Mouse (Mus musculus) neural tube, embryonic 15.5 days (tissue): ENCODE data around the gene Bicra. TPM values are rescaled to one million over a fixed set of nuclear protein-coding genes. Genes with fewer than 3 reads are reported as not detected.

ENCODE experiments used
- ATAC-seq: fragments of 200-750 bp; cut with Nextera tagmentation; 2 replicates; pipeline ENCODE4 v1.8.0; 2017; ENCODE audit warnings: mild to moderate bottlenecking, moderate TSS enrichment, moderate library complexity; ENCODE audit not compliant: low FRiP score
- H3K27ac ChIP-seq: fragments of 300-500 bp; sonication (generic); replicated peaks from 2 replicates; pipeline ENCODE4 v1.5.1; 2015; ENCODE audit warnings: mild to moderate bottlenecking, inconsistent platforms
- H3K27me3 ChIP-seq: fragments of 300-500 bp; sonication (generic); replicated peaks from 2 replicates; pipeline ENCODE4 v1.6.1; 2015; ENCODE audit warnings: inconsistent platforms
- H3K36me3 ChIP-seq: fragments of 300-500 bp; sonication (generic); 2 replicates; pipeline ENCODE4 v1.6.1; 2015; ENCODE audit warnings: inconsistent platforms
- H3K4me1 ChIP-seq: fragments of 300-500 bp; sonication (generic); 2 replicates; pipeline ENCODE4 v1.6.1; 2015; ENCODE audit warnings: inconsistent platforms
- H3K4me2 ChIP-seq: fragments of 300-500 bp; sonication (generic); 2 replicates; pipeline ENCODE4 v1.6.1; 2015; ENCODE audit warnings: inconsistent platforms, mild to moderate bottlenecking, moderate library complexity
- H3K4me3 ChIP-seq: fragments of 300-500 bp; sonication (generic); replicated peaks from 2 replicates; pipeline ENCODE4 v1.5.1; 2015; ENCODE audit warnings: mild to moderate bottlenecking, inconsistent platforms
- H3K9ac ChIP-seq: fragments of 300-500 bp; sonication (generic); replicated peaks from 2 replicates; pipeline ENCODE4 v1.6.1; 2015; ENCODE audit warnings: mild to moderate bottlenecking, inconsistent platforms
- H3K9me3 ChIP-seq: fragments of 300-500 bp; sonication (generic); replicated peaks from 2 replicates; pipeline ENCODE4 v1.6.1; 2016; ENCODE audit warnings: inconsistent platforms
- WGBS: fragments of 180-500 bp; shearing (Covaris S2); methylation state at CpG from one replicate; pipeline ENCODE4 v1.1.7; 2015; ENCODE audit warnings: mixed read lengths; 5-methylcytosine and 5-hydroxymethylcytosine counted together
- polyA plus RNA-seq: library from polyadenylated mRNA; unstranded; fragments of >200 nt; fragmentation: Nextera tagmentation; extraction: Ambion mirVana; gene quantifications from 2 replicates; pipeline ENCODE4 v1.2.1, GENCODE M21; 2015

Bicra gene
- polyA plus RNA-seq, 1 experiment from 2014 or later = 6.6 TPM

GRCm38 (mm10) chr7:15963798-15964652, 83.7 kb downstream of the Bicra start:
- H3K27ac ChIP-seq = no peak overlapping the region
- H3K9me3 ChIP-seq = no peaks in the 10 kb centered on the region
- H3K4me3 ChIP-seq = no peak overlapping the region
- no peak overlapping the region for H3K9ac ChIP-seq
- no peak overlapping the region for H3K4me2 ChIP-seq
- H3K36me3 ChIP-seq = no peaks in the 10 kb centered on the region
- 84% methylated on average over 32 of the region's 32 CpGs for WGBS
- H3K4me1 ChIP-seq = peaks cover 18% of the 10 kb centered on the region
- no peak for ATAC-seq
- H3K27me3 ChIP-seq = no peaks in the 10 kb centered on the region

- peak overlapping the region; percentile 60 for H3K27ac ChIP-seq
- peaks cover under 1% of the 10 kb centered on the region; the same call in 1 of the 2 replicates for H3K36me3 ChIP-seq
- no peak overlapping the region for H3K9ac ChIP-seq
- WGBS = 46% methylated on average over 12 of the region's 12 CpGs
- no peak overlapping the region for H3K4me2 ChIP-seq
- no peak overlapping the region for H3K4me3 ChIP-seq
- ATAC-seq = peak; percentile 21; the same call in 1 of the 2 replicates
- H3K9me3 ChIP-seq = no peaks in the 10 kb centered on the region
- H3K27me3 ChIP-seq = no peaks in the 10 kb centered on the region
- peaks cover 18% of the 10 kb centered on the region for H3K4me1 ChIP-seq
These were observed 85.1 kb downstream of the Bicra start for GRCm38 (mm10) chr7:15962311-15963288.

- ATAC-seq = no peak
- 86% methylated on average over 7 of the region's 7 CpGs for WGBS
These were observed 85.9 kb downstream of the Bicra start for GRCm38 (mm10) chr7:15961798-15962197.

GRCm38 (mm10) chr7:15961239-15961638, 86.5 kb downstream of the Bicra start:
- peaks cover 14% of the 10 kb centered on the region for H3K4me1 ChIP-seq
- no peaks in the 10 kb centered on the region for H3K9me3 ChIP-seq
- no peak overlapping the region for H3K27ac ChIP-seq
- no peak overlapping the region for H3K4me3 ChIP-seq
- H3K27me3 ChIP-seq = no peaks in the 10 kb centered on the region
- no peak overlapping the region for H3K9ac ChIP-seq
- 58% methylated on average over 4 of the region's 4 CpGs for WGBS
- no peak for ATAC-seq
- H3K4me2 ChIP-seq = no peak overlapping the region
- H3K36me3 ChIP-seq = peaks cover 4% of the 10 kb centered on the region; the same call in 1 of the 2 replicates

More at GRCm38 (mm10) chr7:15961798-15962197, 85.9 kb downstream of the Bicra start:
- H3K9me3 ChIP-seq = no peaks in the 10 kb centered on the region
- no peak overlapping the region for H3K4me2 ChIP-seq
- H3K4me1 ChIP-seq = peaks cover 14% of the 10 kb centered on the region
- H3K27me3 ChIP-seq = no peaks in the 10 kb centered on the region
- no peak overlapping the region for H3K9ac ChIP-seq
- no peak overlapping the region for H3K4me3 ChIP-seq
- peaks cover 4% of the 10 kb centered on the region; the same call in 1 of the 2 replicates for H3K36me3 ChIP-seq
- 0 out of 2 replicates have a peak overlapping the region, but pooled peaks have one; percentile 60 for H3K27ac ChIP-seq

- no peak overlapping the region for H3K9ac ChIP-seq
- no peaks in the 10 kb centered on the region for H3K27me3 ChIP-seq
- no peaks in the 10 kb centered on the region for H3K9me3 ChIP-seq
- no peak overlapping the region for H3K27ac ChIP-seq
- no peak for ATAC-seq
- H3K4me2 ChIP-seq = no peak overlapping the region
- peaks cover 14% of the 10 kb centered on the region for H3K4me1 ChIP-seq
- H3K36me3 ChIP-seq = peaks cover 4% of the 10 kb centered on the region; the same call in 1 of the 2 replicates
- WGBS = 21% methylated on average over 4 of the region's 4 CpGs
- no peak overlapping the region for H3K4me3 ChIP-seq
These were observed 87.0 kb downstream of the Bicra start for GRCm38 (mm10) chr7:15960691-15961090.

- Histone ChIP-seq H3K27ac (no peak overlapping the region), H3K4me2 (no peak overlapping the region), H3K9ac (no peak overlapping the region), H3K4me3 (no peak overlapping the region), H3K27me3 (no peaks in the 10 kb centered on the region; the same call in 1 of the 2 replicates), H3K36me3 (peaks cover 4% of the 10 kb centered on the region; the same call in 1 of the 2 replicates), H3K4me1 (0 out of 2 replicates have a peak, but pooled peaks cover 4% of the 10 kb centered on the region), H3K9me3 (no peaks in the 10 kb centered on the region)
- ATAC-seq = no peak
- 84% methylated on average over 5 of the region's 5 CpGs for WGBS
These were observed 91.6 kb downstream of the Bicra start for GRCm38 (mm10) chr7:15956143-15956542.

- no peak for ATAC-seq
- no peak overlapping the region for H3K27ac ChIP-seq
- peaks cover 4% of the 10 kb centered on the region; the same call in 1 of the 2 replicates for H3K36me3 ChIP-seq
- H3K9ac ChIP-seq = no peak overlapping the region
- no peaks in the 10 kb centered on the region for H3K9me3 ChIP-seq
- H3K4me2 ChIP-seq = peak overlapping the region; percentile 42
- WGBS = 22% methylated on average over 7 of the region's 7 CpGs
- H3K27me3 ChIP-seq = no peaks in the 10 kb centered on the region; the same call in 1 of the 2 replicates
- 0 out of 2 replicates have a peak, but pooled peaks cover 4% of the 10 kb centered on the region for H3K4me1 ChIP-seq
- H3K4me3 ChIP-seq = 0 out of 2 replicates have a peak overlapping the region, but pooled peaks have one; percentile 11
These were observed 92.2 kb downstream of the Bicra start for GRCm38 (mm10) chr7:15955509-15955908.

DNA sequence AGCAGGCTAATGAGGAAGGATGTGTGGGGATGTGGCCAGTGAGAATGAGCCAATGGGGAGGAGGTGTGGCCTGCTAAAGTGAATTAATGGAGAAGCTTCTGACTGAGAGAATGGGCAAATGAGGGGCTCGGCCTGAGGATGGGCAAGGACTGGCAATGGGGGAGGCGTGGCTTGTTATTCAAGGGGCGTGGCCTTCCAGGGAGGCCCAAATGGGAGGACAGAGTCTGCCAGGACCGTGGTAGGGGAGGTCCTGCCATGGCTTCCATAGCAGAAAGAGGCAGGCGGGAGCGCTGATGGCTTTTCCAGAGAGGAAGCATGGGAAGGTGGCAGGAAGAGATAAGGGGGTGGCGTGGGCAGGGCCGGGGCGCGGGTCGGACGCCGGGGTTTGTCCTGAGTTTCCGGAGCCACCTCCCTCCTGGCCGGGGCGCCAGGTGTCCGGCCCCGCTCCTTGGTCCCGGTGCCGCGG, 92.7 kb downstream of the Bicra start:
- Histone ChIP-seq H3K4me1 (0 out of 2 replicates have a peak, but pooled peaks cover 4% of the 10 kb centered on the region), H3K9me3 (no peaks in the 10 kb centered on the region), H3K36me3 (peaks cover 4% of the 10 kb centered on the region; the same call in 1 of the 2 replicates), H3K27ac (no peak overlapping the region), H3K4me3 (peak overlapping the region; percentile 11; the same call in 1 of the 2 replicates), H3K4me2 (peak overlapping the region; percentile 42), H3K27me3 (no peaks in the 10 kb centered on the region; the same call in 1 of the 2 replicates), H3K9ac (no peak overlapping the region)
- peak; percentile 26; the same call in 1 of the 2 replicates for ATAC-seq
- 6% methylated on average over 21 of the region's 21 CpGs for WGBS

DNA sequence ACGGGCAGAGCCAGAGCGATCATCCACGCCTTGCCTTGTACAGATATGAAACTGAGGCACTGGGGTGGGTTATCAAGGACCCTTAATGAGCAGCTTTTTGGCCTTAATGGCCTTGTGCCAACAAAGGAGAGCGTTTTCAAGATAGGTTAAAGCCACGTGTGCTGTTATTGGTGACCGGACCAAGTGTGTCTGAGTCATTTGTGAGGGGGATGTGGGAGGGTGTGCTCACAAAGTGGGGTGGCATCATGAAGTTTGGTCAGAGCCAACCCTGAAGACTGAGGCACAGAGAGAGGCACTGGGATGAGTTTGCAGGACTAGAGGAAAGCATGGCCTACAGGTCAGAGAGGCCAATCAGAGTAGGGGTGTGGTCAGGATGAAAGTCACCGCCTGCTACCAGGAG, 93.3 kb downstream of the Bicra start:
- ATAC-seq = no peak
- Histone ChIP-seq H3K9ac (no peak overlapping the region), H3K36me3 (peaks cover 4% of the 10 kb centered on the region; the same call in 1 of the 2 replicates), H3K27ac (no peak overlapping the region), H3K27me3 (no peaks in the 10 kb centered on the region; the same call in 1 of the 2 replicates), H3K9me3 (no peaks in the 10 kb centered on the region), H3K4me3 (no peak overlapping the region), H3K4me1 (0 out of 2 replicates have a peak, but pooled peaks cover 4% of the 10 kb centered on the region), H3K4me2 (no peak overlapping the region)
- 88% methylated on average over 7 of the region's 7 CpGs for WGBS

DNA sequence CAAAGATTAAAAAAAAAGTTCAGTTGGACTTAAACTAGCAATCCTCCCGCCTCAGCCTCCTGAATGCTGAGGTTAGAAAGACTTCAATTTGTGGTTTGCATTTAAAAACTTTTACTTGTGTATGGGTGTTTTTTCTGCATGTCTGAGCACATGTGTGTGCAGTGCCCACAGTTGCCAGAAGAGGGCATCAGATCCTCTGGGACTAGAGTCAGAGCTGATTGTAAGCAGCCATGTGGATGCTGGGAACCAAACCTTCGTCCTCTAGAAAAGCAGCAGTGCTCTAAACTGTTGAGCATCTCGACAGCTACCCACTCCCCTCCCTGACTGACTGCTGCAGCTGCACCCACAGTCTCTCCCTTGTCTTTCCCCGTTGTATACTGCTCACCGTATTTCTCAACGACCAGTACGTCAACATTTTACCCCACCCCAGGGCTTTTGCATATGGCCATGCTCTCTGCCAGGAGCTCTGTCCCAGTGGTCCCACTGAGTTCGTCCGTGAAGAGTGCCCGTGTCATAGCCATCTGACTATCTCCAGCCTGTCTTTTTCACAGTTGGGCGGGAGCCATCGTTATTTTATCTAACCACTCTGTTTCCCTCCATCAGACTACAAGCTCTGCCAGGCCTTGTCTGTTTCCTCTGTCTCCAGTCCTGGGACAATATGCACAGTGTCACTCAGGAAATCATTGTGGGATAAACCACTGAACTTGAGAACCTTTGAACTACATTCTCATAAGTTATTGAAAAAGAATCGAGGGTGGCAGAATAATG, 94.2 kb downstream of the Bicra start:
- WGBS = 91% methylated on average over 13 of the region's 13 CpGs
- H3K4me1 ChIP-seq = peaks cover 8% of the 10 kb centered on the region; the same call in 1 of the 2 replicates

More for the DNA sequence above, 94.2 kb downstream of the Bicra start:
- no peak for ATAC-seq
- H3K4me2 ChIP-seq = no peak overlapping the region
- H3K9me3 ChIP-seq = no peaks in the 10 kb centered on the region
- H3K27me3 ChIP-seq = no peaks in the 10 kb centered on the region; the same call in 1 of the 2 replicates
- H3K27ac ChIP-seq = no peak overlapping the region
- H3K9ac ChIP-seq = no peak overlapping the region
- no peak overlapping the region for H3K4me3 ChIP-seq
- H3K36me3 ChIP-seq = peaks cover 4% of the 10 kb centered on the region; the same call in 1 of the 2 replicates
